Mouse (Mus musculus): ENCODE measurements around the gene Gm21900.
"Not testable (repeated sequence)": the region's sequence is repeated elsewhere in the genome, so short reads cannot be mapped to it uniquely, and the experiment has no call there.

Gm21900 gene

DNA sequence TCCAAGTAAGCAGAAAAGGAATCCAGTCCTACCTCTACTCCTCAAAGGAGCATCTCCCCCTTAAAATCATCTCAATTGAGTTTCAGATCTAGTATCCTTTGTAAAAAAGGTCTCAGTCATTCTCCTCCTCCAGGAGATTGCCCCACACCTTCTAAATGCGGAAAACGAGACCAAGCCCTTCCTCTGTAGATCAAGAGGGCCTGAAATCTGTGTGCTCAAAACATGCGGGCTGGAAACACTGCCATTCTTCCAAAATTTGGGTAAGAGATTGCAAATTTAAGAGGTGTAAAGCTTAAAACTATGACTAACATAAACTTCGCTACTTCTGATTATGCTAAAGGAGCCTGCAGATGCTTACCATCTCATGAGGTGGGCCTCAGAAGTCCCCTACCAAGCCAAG, at the start of gene Gm21900:
Gm21900 (plus strand) TSS at position 301 of the 400 bp plus-strand sequence.
- not testable (repeated sequence) for DNase-seq

DNA sequence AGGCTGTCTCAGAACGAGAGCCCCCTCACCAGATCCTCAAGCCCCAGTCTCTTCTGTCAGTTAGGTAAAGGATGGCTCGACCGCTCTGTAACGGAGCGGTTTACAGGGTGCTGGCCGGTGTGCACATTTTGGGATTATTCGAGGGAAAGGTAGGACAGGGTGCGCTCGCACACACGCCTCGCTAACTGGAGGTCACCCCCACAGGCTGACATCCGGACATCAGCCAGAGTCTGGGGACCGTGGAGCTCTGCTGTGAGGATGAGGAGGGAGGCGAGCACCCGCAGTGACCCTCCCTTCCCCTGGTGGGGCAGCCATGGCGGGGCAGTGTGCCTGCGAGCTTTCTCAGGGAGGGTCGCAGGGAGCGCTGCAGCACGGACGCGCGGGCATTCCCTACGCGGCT, 27.4 kb downstream of the Gm21900 start:
- peak; percentile 8 to 10 for DNase-seq
